Mouse (Mus musculus): ENCODE results near the gene Sall4. TPM values are rescaled to one million over a fixed set of nuclear protein-coding genes. Genes with fewer than 3 reads are reported as not detected.
"Not testable (repeated sequence)": the region's sequence is repeated elsewhere in the genome, so short reads cannot be mapped to it uniquely, and the experiment has no call there.

Gene Sall4
- polyA plus RNA-seq, 1 experiment from 2014 or later: 0.91 TPM

DNA sequence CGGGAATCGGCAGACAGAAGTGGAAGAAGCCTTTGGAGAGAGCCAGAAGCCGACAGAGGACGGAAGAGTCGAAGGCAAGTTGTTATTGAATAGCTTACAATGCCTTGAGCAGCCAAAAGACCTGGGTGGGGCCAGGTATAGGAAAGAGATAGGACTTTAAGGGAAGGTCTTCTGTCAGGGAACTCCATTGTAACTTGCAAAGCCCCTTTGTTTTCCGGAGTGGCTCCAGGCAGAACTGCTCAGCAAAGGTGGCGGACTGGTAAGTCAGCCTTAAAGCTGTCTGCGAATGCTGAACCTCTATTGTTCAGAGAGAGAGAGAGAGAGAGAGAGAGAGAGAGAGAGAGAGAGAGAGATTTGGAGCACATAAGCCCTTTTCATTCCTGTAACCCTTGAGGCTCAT is 1.5 kb upstream of the Sall4 start:
- Histone ChIP-seq H3K36me3 (no peaks in the 10 kb centered on the region), H3K9ac (no peak overlapping the region), H3K4me2 (no peak overlapping the region), H3K27ac (no peak overlapping the region), H3K4me3 (no peak overlapping the region), H3K4me1 (replicated peaks) (peaks cover 25% of the 10 kb centered on the region), H3K9me3 (no peaks in the 10 kb centered on the region), H3K27me3 (peaks cover 59% of the 10 kb centered on the region)
- ATAC-seq (ENCODE audit: low FRiP score): no peak
- WGBS: 42% methylated on average over 8 of the region's 8 CpGs

DNA sequence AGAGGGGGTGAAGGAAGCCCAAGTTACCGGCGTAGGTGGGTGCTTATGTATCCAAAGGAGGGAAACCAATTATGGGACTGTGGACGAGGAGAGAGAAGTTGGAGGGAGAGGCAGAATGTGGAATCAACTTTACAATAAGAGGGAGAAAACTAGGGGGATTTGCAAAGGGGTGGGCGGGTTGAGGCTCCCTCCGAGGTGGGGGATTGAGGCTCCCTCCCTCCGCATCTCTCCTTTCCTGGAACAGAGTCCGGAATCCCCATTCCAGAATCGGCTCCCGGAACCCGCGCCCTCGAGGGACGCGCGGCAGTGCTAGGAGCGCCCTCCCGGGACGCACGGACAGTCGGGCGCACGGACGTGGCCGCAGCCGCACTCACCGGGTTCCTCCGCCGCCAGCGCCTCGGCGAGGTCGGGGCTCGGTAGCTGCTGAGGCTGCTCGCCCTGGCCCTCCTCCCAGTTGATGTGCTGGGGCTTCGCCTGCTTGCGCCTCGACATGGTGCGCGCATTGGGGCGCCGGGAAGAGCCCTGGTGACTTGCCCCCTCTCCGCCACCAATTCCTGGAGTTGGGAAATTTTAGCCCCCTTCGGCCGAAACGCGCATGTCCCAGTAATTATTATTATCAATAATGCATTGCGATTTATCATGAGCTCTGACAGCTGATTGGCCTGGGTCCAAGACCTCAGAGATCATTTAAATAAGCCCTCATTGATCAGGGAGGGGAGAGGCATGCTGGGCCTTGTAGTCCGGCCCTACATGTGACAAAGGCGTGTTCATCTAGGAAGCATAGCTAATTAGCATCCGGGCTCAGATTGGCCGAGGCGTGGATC is 993 bp downstream of the Sall4 start:
- peak; percentile 76 for ATAC-seq (ENCODE audit: low FRiP score)
- WGBS: under 1% methylated on average over 51 of the region's 52 CpGs
- H3K27me3 ChIP-seq: peaks cover 72% of the 10 kb centered on the region
- no peaks in the 10 kb centered on the region for H3K9me3 ChIP-seq
- no peak overlapping the region for H3K27ac ChIP-seq
- peak overlapping the region; percentile 93 for H3K4me2 ChIP-seq
- no peaks in the 10 kb centered on the region for H3K36me3 ChIP-seq
- peaks cover 35% of the 10 kb centered on the region for H3K4me1 ChIP-seq (replicated peaks)
- H3K4me3 ChIP-seq: peak overlapping the region; percentile 54
- peak overlapping the region; percentile 74 for H3K9ac ChIP-seq

DNA sequence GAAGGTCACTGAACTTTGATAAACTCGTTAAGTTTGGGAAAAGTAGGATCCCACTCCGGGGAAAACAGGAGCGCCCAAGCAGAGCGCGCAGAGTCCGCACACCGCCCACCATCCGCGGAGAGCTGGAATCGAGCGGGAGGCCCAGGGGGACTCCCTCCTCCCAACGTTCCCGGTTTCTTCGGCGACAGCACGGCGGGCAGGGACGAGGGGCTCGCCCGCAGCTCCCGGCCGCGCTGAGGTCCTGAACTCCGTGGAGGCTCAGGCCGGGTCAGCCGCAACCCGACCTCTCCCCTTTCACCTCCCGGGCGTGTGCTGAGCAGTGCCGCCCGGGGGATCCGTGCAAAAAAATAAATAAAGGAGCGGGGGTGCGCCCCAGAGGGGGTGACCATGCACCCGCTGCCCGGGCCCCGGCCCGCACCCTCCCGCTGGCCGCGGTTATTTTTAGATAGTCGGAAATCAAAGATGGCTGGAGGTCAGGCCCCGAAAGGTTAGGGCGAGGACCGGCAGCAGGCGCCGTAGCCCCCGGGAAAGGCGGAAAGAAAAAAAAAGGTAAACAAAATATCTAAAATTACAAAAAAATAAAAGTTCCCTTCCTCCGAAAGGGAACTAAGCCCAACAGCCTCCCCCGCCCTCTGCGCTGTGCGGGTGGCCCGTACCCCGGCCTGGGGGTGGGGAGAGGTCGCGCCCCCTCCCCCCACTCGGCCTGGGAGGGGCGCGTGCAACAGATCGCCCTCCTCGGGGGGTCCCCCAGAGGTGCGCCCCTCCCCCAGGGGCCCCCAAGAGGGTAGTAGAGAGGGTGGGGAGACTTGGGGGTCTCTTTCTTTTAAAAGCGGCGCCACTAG is 1.8 kb downstream of the Sall4 start:
- no peak for ATAC-seq (ENCODE audit: low FRiP score)
- Histone ChIP-seq H3K4me3 (peak overlapping the region; percentile 54), H3K36me3 (no peaks in the 10 kb centered on the region), H3K27ac (no peak overlapping the region), H3K4me1 (replicated peaks) (peaks cover 36% of the 10 kb centered on the region), H3K4me2 (peak overlapping the region; percentile 93), H3K9ac (peak overlapping the region; percentile 74), H3K9me3 (no peaks in the 10 kb centered on the region), H3K27me3 (peaks cover 72% of the 10 kb centered on the region)
- WGBS: under 1% methylated on average over 64 of the region's 65 CpGs

DNA sequence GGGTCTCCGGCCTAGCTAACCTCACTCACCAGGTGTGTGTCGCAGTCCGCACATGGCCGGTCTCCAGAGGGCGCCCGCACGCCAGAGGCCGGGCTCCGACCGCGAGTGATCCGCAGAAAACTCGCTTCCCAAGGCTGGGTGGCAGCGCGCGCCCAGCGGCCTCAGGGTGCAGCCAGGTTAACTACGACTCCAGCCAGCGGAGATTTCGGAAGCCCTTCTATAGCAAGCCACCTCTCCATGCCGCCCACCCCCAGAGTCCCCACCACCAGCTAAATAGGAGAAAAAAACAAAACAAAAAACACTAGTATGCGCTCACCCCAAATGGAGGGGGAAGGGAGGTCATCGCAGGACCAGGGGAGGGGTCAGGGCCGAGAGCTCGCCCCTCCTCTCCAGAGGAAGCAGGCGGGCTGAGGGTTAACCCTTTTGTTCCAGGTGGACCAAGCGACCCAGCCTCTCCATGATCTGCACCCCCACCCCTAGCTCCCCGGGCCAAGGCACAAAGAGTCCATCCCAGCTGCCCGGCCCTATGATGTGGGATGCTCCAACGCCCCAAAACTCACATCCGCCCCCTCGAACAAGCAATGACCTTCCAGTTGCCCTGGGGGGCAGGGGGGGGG is 2.6 kb downstream of the Sall4 start:
- peak overlapping the region; percentile 93 for H3K4me2 ChIP-seq
- WGBS: 1% methylated on average over 32 of the region's 32 CpGs
- H3K4me1 ChIP-seq (replicated peaks): peaks cover 36% of the 10 kb centered on the region
- peak overlapping the region; percentile 74 for H3K9ac ChIP-seq
- peaks cover 69% of the 10 kb centered on the region for H3K27me3 ChIP-seq
- no peak for ATAC-seq (ENCODE audit: low FRiP score)
- H3K27ac ChIP-seq: no peak overlapping the region
- no peaks in the 10 kb centered on the region for H3K9me3 ChIP-seq
- H3K4me3 ChIP-seq: peak overlapping the region; percentile 54
- H3K36me3 ChIP-seq: no peaks in the 10 kb centered on the region

DNA sequence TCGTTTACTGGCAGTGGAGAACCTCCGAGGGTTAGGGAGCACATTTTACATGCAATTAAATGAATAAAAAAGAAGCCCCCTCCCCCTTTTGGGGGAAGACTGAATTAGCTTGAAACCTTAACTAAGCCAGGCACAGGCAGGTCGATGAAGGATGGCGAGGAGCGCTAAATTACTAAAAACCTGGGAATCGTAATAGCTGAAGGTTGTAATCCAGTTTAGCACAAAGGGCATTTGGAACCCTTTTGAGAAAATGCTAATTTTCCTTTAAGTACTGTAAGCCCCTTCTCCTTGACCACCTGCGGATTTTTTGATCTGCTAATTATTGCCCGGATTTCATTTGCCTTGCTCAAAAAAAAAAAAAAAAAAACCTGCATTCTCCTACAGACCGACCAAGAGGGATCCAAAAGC is 3.3 kb downstream of the Sall4 start:
- peaks cover 36% of the 10 kb centered on the region for H3K4me1 ChIP-seq (replicated peaks)
- H3K4me3 ChIP-seq: no peak overlapping the region
- ATAC-seq (ENCODE audit: low FRiP score): no peak
- peak overlapping the region; percentile 93; the same call in 1 of the 2 replicates for H3K4me2 ChIP-seq
- H3K27me3 ChIP-seq: peaks cover 62% of the 10 kb centered on the region
- H3K36me3 ChIP-seq: no peaks in the 10 kb centered on the region
- 6% methylated on average over 9 of the region's 9 CpGs for WGBS
- H3K27ac ChIP-seq: no peak overlapping the region
- H3K9me3 ChIP-seq: no peaks in the 10 kb centered on the region
- no peak overlapping the region for H3K9ac ChIP-seq

DNA sequence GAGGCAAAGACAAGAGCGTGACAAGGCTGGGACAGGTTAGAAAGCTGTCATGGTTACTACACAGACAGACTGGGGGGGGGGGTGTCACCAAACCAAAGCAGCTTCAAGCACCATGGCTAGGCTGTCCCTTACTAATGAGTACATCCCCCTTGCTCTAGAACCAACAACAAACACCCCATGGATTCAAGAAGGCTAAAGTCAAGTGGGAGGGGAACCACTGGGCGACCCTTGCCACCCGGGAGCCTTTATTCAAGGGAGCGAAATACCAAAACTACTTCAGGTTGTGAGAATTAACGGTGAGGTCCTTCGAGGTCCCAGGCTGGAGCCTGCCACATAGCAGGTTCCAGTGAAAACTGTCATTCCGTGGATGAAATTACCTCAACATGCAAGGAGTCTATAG is 4.0 kb downstream of the Sall4 start:
- Histone ChIP-seq H3K27ac (no peak overlapping the region), H3K9ac (no peak overlapping the region), H3K36me3 (no peaks in the 10 kb centered on the region), H3K9me3 (no peaks in the 10 kb centered on the region), H3K4me3 (no peak overlapping the region), H3K4me2 (no peak overlapping the region), H3K4me1 (replicated peaks) (peaks cover 36% of the 10 kb centered on the region), H3K27me3 (peaks cover 56% of the 10 kb centered on the region)
- WGBS: 8% methylated on average over 7 of the region's 7 CpGs
- ATAC-seq (ENCODE audit: low FRiP score): no peak

DNA sequence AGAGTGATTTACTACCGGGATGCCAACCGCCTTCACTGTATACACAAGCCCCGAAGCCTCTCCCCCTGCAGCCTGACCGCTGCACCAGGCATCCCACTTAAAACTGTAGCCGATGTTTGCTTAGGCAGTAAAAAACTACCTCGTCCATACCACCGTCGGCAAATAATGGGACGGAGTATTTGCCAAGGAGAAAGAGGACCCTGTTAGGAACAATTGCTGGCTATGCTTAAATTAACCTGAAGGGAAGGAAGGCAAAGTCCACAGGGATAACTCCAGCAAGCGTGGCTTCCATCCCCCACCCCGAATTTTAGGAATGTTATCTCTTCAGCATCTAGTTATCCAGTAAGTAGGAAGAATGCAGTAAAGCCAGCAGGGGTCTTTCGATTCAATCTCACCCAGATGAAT is 5.3 kb downstream of the Sall4 start:
- H3K4me3 ChIP-seq: peak overlapping the region; percentile 19
- WGBS: 1% methylated on average over 12 of the region's 12 CpGs
- no peaks in the 10 kb centered on the region for H3K9me3 ChIP-seq
- peak overlapping the region; percentile 40 for H3K9ac ChIP-seq
- H3K27me3 ChIP-seq: peaks cover 42% of the 10 kb centered on the region
- peaks cover 36% of the 10 kb centered on the region for H3K4me1 ChIP-seq (replicated peaks)
- H3K27ac ChIP-seq: peak overlapping the region; percentile 10; the same call in 1 of the 2 replicates
- H3K36me3 ChIP-seq: no peaks in the 10 kb centered on the region
- peak overlapping the region; percentile 42 for H3K4me2 ChIP-seq
- no peak for ATAC-seq (ENCODE audit: low FRiP score)

DNA sequence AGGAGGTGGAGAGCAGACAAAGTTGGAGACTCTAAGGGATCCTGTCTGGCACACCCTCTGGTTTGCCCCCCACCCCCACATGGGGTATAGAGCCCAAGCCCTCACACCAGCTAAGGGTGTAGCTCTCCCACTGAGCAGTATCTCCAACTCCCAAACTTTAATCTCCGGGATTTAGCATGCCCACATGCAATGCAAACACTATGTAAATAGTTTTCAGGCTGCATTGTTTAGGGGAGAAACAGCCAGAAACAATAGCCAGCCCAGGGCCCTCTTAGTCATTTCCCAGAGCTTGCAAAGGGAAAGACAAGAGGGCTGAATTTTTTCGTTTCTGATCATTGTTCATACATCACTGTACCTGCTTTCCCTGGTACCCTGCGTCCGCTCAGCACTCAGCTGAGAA is 5.8 kb downstream of the Sall4 start:
- peak overlapping the region; percentile 10; the same call in 1 of the 2 replicates for H3K27ac ChIP-seq
- H3K4me3 ChIP-seq: peak overlapping the region; percentile 19
- no peaks in the 10 kb centered on the region for H3K36me3 ChIP-seq
- WGBS: 17% methylated on average over 4 of the region's 4 CpGs
- H3K9ac ChIP-seq: peak overlapping the region; percentile 40
- ATAC-seq (ENCODE audit: low FRiP score): no peak
- peaks cover 38% of the 10 kb centered on the region for H3K27me3 ChIP-seq
- H3K4me2 ChIP-seq: peak overlapping the region; percentile 42
- H3K9me3 ChIP-seq: no peaks in the 10 kb centered on the region
- H3K4me1 ChIP-seq (replicated peaks): peaks cover 32% of the 10 kb centered on the region

DNA sequence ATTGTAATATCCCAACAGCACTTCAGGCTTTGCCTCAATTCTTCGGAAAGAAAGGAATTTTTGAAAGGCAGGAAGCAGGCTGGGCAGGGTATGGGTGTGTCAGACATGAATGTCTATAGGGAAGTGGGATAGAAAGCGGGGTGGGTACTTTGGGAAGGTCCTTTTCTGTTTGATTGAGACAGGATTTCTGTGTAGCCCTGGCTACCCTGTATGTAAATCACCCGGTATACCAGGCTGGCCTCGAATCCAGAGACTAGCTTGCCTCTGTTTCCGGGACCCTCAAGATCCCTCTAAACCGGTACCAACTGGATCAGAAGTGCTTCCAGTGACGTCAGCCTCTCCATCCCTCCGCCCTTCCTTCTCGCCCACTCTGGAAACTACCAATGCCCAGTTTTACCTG is 6.6 kb downstream of the Sall4 start:
- ATAC-seq (ENCODE audit: low FRiP score): no peak
- peaks cover 31% of the 10 kb centered on the region for H3K27me3 ChIP-seq
- WGBS: 89% methylated on average over 9 of the region's 9 CpGs
- no peak overlapping the region for H3K9ac ChIP-seq
- no peaks in the 10 kb centered on the region for H3K9me3 ChIP-seq
- H3K36me3 ChIP-seq: peaks cover under 1% of the 10 kb centered on the region; the same call in 1 of the 2 replicates
- no peak overlapping the region for H3K27ac ChIP-seq
- H3K4me2 ChIP-seq: no peak overlapping the region
- H3K4me1 ChIP-seq (replicated peaks): peaks cover 24% of the 10 kb centered on the region
- no peak overlapping the region for H3K4me3 ChIP-seq

DNA sequence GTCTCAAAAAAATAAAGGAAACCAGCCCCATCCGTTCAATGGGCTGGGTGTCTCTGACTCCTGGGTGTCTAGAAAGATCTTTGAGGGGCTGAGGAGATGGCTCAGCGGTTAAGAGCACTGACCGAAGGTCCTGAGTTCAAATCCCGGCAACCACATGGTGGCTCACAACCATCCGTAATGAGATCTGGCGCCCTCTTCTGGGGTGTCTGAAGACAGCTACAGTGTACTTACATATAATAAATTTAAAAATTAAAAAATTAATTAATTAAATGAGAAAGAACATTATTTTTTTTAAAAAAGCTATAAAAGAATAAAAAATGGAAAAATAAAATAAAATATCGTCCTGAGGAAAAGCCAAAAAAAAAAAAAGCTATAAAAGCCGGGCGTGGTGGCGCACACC is 23.3 kb downstream of the Sall4 start:
- 93% methylated on average over 10 of the region's 10 CpGs for WGBS
- H3K9me3 ChIP-seq; H3K27ac ChIP-seq; H3K4me2 ChIP-seq; H3K27me3 ChIP-seq; H3K4me3 ChIP-seq; ATAC-seq (ENCODE audit: low FRiP score); H3K36me3 ChIP-seq; H3K9ac ChIP-seq: not testable (repeated sequence)
- peaks cover 11% of the 10 kb centered on the region for H3K4me1 ChIP-seq (replicated peaks)

DNA sequence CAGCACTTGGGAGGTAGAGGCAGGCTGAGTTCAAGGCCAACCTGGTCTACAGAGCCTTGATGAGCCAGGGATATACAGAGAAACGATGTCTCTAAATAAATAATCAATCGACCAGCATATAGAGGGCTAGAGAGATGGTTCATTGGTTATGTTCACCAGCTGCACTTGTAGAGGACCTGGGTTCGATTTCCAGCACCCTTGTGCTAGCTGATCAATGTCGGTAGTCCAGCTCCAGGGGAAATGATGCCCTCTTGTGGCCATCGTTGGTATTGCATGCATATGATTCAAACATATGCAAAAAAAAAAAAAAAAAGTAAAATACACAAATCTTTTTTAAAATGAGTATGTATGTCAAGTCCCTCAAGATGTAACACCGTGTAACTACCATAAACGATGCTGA is 25.1 kb downstream of the Sall4 start:
- H3K4me3 ChIP-seq: peak overlapping the region; percentile 92
- no peak for ATAC-seq (ENCODE audit: low FRiP score)
- H3K9ac ChIP-seq: peak overlapping the region; percentile 96; the same call in 1 of the 2 replicates

More for the DNA sequence above, 25.1 kb downstream of the Sall4 start:
- H3K27me3 ChIP-seq: 0 out of 2 replicates have a peak, but pooled peaks cover 3% of the 10 kb centered on the region
- WGBS: 21% methylated on average over 7 of the region's 7 CpGs
- H3K9me3 ChIP-seq: no peaks in the 10 kb centered on the region
- peak overlapping the region; percentile 97 for H3K27ac ChIP-seq
- no peaks in the 10 kb centered on the region; the same call in 1 of the 2 replicates for H3K36me3 ChIP-seq
- peak overlapping the region; percentile 60 for H3K4me2 ChIP-seq
- H3K4me1 ChIP-seq (replicated peaks): peaks cover 11% of the 10 kb centered on the region
